Mouse (Mus musculus) adrenal gland, adult (tissue): ENCODE data around the gene Zfp786.
"Not testable (repeated sequence)": the region's sequence is repeated elsewhere in the genome, so short reads cannot be mapped to it uniquely, and the experiment has no call there.

Experiments
- DNase-seq, 2 experiments: peaks; one replicate each; pipeline ENCODE4 v3.0.0; 2022 to 2023; ENCODE audit warnings: low spot score in 1 of 2; ENCODE audit not compliant: inconsistent age in 2 of 2

The Zfp786 gene

GRCm38 (mm10) chr6:47830104-47831078, at the start of gene Zfp786:
Gene Zfp786, minus strand, starts transcription at chr6:47830867.
- peak; percentile 90 to 96 for DNase-seq

DNA sequence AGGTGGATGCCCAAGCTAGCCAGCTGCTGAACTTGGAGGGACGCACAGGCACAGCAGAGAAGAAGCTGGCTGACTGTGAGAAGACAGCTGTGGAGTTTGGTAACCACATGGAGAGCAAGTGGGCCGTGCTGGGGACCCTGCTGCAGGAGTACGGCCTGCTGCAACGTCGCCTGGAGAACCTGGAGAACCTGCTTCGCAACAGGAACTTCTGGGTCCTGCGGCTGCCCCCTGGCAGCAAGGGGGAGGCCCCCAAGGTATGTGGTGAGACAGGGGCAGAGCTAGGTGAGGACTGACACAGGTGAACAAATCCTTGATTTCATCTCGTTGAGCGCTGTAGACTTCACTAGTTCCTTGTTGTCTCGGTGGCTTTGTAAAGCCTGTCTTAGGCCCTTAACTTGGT, 49.5 kb upstream of the Zfp786 start:
- no peak for DNase-seq

- no peak for DNase-seq
Measured at GRCm38 (mm10) chr6:47879049-47879716, 48.5 kb upstream of the Zfp786 start.

- DNase-seq: peak in 1 of 2 experiments; percentile 36
Measured at GRCm38 (mm10) chr6:47878593-47878992, 47.9 kb upstream of the Zfp786 start.

DNA sequence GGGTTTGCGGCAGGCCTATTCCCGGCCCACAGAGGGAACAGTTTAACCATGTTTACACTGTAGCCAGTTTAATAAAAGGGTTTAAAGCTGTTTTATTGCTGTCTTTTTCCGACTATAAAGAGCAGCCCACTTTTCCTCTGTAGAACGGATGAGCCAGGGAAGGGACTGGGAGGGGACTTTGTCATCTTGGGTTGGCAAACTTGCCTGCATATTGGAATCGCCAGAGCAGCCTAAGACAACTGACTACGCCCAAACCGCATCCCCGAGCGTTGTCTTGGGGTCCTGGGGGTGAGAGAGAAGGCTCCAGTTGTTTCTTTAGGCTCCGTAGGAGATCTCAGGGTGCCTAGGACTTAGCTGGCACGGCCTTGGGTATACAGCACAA, 47.5 kb upstream of the Zfp786 start:
- DNase-seq: no peak

GRCm38 (mm10) chr6:47877461-47878132, 46.9 kb upstream of the Zfp786 start:
- DNase-seq: peak; percentile 94 to 98

- no peak for DNase-seq
Measured at GRCm38 (mm10) chr6:47877058-47877457, 46.4 kb upstream of the Zfp786 start, which contains the start of gene Zfp282. Gene Zfp282, plus strand, starts transcription at chr6:47877204.

GRCm38 (mm10) chr6:47872266-47872665, 41.6 kb upstream of the Zfp786 start:
- DNase-seq: no peak

DNA sequence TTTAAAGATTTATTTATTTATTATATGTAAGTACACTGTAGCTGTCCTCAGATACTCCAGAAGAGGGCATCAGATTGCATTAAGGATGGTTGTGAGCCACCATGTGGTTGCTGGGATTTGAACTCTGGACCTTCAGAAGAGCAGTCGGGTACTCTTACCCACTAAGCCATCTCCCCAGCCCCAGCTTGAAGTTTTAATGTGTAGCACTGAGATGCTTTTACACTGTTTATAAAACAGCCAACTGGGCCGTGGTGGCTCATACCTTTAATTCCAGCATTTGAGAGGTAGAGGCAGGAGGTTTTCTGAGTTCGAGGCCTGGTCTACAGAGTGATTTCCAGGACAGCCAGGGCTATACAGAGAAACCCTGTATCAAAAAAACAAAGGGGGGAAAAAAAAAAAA, 27.1 kb upstream of the Zfp786 start:
- not testable (repeated sequence) for DNase-seq

DNA sequence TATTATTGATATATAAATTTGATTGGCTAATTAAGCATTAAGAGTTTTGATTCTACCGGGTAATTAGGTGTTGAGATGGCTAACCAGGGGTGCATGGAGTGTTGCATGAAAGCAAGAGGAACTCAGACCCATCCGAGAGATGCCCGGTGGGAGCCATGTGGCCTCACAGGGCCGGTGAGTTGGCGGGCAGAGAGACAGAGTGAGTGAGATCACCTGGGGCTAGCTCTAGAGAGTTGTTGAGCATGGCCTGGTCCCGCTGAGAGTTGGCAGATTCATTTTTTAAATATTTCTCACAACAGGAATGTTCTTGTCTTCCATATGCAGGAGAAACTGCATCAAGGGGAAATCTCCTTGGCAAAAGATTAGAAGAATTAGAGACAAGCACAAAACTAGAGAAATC, 26.6 kb upstream of the Zfp786 start:
- no peak for DNase-seq

GRCm38 (mm10) chr6:47845779-47846178, 15.1 kb upstream of the Zfp786 start:
- no peak for DNase-seq

DNA sequence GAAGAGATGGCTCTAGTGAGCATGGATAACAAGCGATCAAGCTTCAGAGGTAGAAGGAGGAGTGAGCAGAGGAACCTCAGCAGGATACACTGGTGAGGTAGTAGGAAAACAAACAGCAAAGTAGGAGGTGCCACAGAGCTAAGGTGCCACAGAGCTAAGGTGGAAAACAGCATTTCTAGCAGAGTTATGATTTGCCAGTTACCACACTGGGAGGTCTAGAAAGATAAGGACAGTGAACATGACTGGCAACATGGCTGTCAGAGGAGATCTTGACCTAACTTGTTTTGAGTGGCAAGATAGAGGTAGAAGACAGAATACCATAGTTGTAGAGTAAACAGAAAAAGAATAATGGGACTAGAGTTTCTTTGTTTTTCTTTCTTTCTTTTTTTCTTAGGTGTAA, 11.7 kb upstream of the Zfp786 start:
- DNase-seq: no peak

GRCm38 (mm10) chr6:47841831-47842230, 11.2 kb upstream of the Zfp786 start:
- DNase-seq: no peak

DNA sequence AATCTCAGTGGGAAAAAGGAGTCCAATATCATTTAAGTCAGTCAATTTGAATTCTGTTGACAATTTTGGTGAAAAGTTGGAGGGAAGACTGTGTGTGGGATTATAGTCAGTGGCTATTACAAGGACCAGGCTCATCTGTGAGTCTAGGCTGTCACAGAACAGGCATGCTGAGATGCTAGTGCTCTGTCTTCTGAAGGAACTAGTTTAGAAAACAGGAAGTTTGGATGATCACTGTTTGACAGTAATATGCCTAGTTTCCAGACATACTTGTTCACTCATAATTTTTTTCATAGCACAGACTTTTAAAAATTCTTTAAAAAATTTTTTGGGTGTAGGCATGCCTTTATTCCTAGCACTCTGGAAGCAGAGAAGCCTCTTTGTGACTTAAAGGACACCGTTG, 10.4 kb upstream of the Zfp786 start:
- DNase-seq: no peak

GRCm38 (mm10) chr6:47837630-47838029, 7.0 kb upstream of the Zfp786 start:
- DNase-seq: peak in 1 of 2 experiments; percentile 59

DNA sequence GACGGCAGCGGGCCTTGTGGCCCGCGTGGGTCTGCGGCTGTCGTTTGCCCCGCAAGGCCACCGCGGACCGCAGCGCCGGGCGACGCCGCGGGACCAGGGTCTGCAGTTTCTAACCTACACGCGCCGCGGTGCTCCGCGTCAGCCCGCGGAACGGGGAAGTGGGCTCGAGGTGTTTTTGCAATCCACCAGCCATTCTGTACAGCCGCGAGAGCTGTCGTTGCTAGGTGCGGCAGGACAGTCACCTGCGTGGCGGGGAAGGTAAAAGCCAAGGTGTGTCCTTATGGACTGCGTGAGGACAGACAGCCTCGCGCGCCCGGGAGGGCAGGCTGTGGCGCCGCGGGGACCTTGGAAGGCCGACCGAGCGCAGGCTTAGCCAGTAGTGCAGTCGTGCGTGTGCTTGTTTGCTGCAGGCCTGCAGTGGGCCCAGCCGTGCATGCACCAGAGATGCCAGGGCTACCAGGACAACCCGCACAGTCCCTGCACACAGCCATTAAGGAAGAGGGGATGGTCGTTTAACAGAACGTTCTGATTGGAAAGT, 5.4 kb upstream of the Zfp786 start:
- DNase-seq: peak in 1 of 2 experiments; percentile 92

- peak; percentile 96 to 99 for DNase-seq
Measured at GRCm38 (mm10) chr6:47835482-47835983, 4.9 kb upstream of the Zfp786 start, which contains the start of gene Zfp398. Gene Zfp398, plus strand, starts transcription at chr6:47835661.

DNA sequence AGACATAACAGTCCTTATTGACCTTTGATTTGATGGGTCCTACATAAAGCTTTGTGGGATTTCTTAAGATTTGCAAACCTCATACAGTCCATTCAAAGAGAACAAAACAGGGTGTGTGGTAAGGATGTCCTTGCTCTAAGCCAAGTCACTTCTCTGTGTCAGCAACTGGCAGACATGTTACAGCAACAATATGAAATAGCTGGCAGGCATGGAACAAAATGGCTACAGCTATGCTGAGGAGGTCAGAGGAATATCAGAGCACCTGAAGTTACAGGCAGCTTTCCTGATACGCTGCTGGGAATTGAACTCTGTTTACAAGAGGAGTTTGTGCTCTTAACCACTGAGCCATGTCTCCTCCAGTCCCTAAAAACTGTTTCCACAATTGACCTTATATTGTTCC, 1.6 kb upstream of the Zfp786 start:
- peak in 1 of 2 experiments; percentile 75 for DNase-seq

GRCm38 (mm10) chr6:47828950-47829349, 1.7 kb downstream of the Zfp786 start:
- peak in 1 of 2 experiments; percentile 70 for DNase-seq

GRCm38 (mm10) chr6:47827462-47827861, 3.2 kb downstream of the Zfp786 start:
- DNase-seq: no peak

DNA sequence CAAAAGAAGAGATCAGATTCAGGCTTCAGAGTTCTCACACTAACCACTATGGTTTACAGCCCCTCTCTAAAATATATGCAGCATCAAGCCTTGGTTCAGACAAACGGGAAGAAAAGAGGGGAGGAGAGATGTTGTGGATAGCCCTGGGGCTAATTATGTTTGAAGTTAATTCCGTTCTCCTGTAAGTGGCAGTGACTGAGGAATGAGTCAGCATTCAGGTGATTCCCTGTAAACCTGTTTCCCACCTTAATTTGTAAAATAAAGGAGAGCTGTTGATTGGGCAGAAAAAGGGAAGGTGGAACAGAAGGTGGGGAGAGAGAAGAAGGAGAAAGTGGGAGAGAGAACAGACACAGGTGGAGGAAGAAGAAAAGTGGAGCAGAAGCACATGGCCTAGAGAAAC, 6.4 kb downstream of the Zfp786 start:
- no peak for DNase-seq
